Mouse (Mus musculus) myocyte (in vitro differentiated cells): ENCODE data around the gene Ssh2. TPM values are rescaled to one million over a fixed set of nuclear protein-coding genes. Genes with fewer than 3 reads are reported as not detected.
"Not testable (repeated sequence)": the region's sequence is repeated elsewhere in the genome, so short reads cannot be mapped to it uniquely, and the experiment has no call there.

Experiments
- H3K27me3 ChIP-seq: one replicate; pipeline ENCODE4 v1.6.1; 2011; ENCODE audit not compliant: control insufficient read depth, insufficient read depth, insufficient read length
- H3K36me3 ChIP-seq: one replicate; pipeline ENCODE4 v1.6.1; 2011; ENCODE audit not compliant: control insufficient read depth, insufficient read depth
- H3K4me2 ChIP-seq: one replicate; pipeline ENCODE4 v1.6.1; 2011; ENCODE audit warnings: low read depth, control low read depth
- H3K4me3 ChIP-seq: one replicate; pipeline ENCODE4 v1.5.1; 2011; ENCODE audit warnings: mild to moderate bottlenecking, control low read depth, moderate library complexity
- H3K79me2 ChIP-seq: one replicate; pipeline ENCODE4 v1.6.1; 2011; ENCODE audit not compliant: control insufficient read depth, insufficient read depth
- H3ac ChIP-seq: one replicate; pipeline ENCODE4 v1.6.1; 2011; ENCODE audit not compliant: control insufficient read depth, insufficient read length
- CEBPB ChIP-seq: IDR thresholded peaks from 2 replicates; pipeline ENCODE4 v1.6.1; 2011; ENCODE audit warnings: mild to moderate bottlenecking, moderate library complexity; ENCODE audit not compliant: poor library complexity, insufficient read depth, severe bottlenecking
- E2F4 ChIP-seq: IDR thresholded peaks from one replicate; pipeline ENCODE4 v1.6.1; 2011; ENCODE audit warnings: mild to moderate bottlenecking, control low read depth, moderate library complexity; ENCODE audit not compliant: insufficient read depth
- MAX ChIP-seq: IDR thresholded peaks from one replicate; pipeline ENCODE4 v1.6.1; 2011; ENCODE audit warnings: low read depth, mild to moderate bottlenecking, control low read depth
- MYOD1 ChIP-seq, 3 experiments: IDR thresholded peaks; one replicate each; pipeline ENCODE4 v1.6.1; 2011; ENCODE audit warnings: control low read depth in 2 of 3, low read depth in 2 of 3, mild to moderate bottlenecking in 2 of 3, moderate library complexity in 1 of 3; ENCODE audit not compliant: insufficient read length in 2 of 3, control insufficient read depth in 1 of 3
- MYOG ChIP-seq, 3 experiments: IDR thresholded peaks; one replicate each; pipeline ENCODE4 v1.6.1; 2011; ENCODE audit warnings: control low read depth in 2 of 3, low read depth in 2 of 3, mild to moderate bottlenecking in 2 of 3; ENCODE audit not compliant: insufficient read length in 2 of 3, control insufficient read depth in 1 of 3, insufficient read depth in 1 of 3
- POLR2A ChIP-seq: IDR thresholded peaks from one replicate; pipeline ENCODE4 v1.6.1; 2011; ENCODE audit warnings: low read depth, mild to moderate bottlenecking, control low read depth, moderate library complexity; ENCODE audit not compliant: insufficient read length
- POLR2AphosphoS2 ChIP-seq: IDR thresholded peaks from one replicate; pipeline ENCODE4 v1.6.1; 2011; ENCODE audit warnings: low read depth, control low read depth; ENCODE audit not compliant: insufficient read length
- REST ChIP-seq: IDR thresholded peaks from one replicate; pipeline ENCODE4 v1.6.1; 2011; ENCODE audit warnings: mild to moderate bottlenecking, control low read depth, moderate library complexity; ENCODE audit not compliant: insufficient read depth, insufficient read length
- SRF ChIP-seq: IDR thresholded peaks from one replicate; pipeline ENCODE4 v1.6.1; 2011; ENCODE audit warnings: low read depth; ENCODE audit not compliant: control insufficient read depth, insufficient read length
- TCF12 ChIP-seq: IDR thresholded peaks from one replicate; pipeline ENCODE4 v1.6.1; 2011; ENCODE audit warnings: mild to moderate bottlenecking, control low read depth; ENCODE audit not compliant: poor library complexity, insufficient read depth, severe bottlenecking
- TCF3 ChIP-seq: IDR thresholded peaks from one replicate; pipeline ENCODE4 v1.6.1; 2011; ENCODE audit warnings: low read depth, control low read depth; ENCODE audit not compliant: insufficient read length
- USF1 ChIP-seq: IDR thresholded peaks from one replicate; pipeline ENCODE4 v1.6.1; 2011; ENCODE audit warnings: low read depth, mild to moderate bottlenecking, control low read depth, moderate library complexity
- polyA plus RNA-seq: library from polyadenylated mRNA; unstranded; fragments of >200 nt; fragmentation: generic; extraction: Trizol; gene quantifications from one replicate; pipeline ENCODE4 v1.2.1, GENCODE M21; 2012; ENCODE audit warnings: missing spikeins

Gene Ssh2
- polyA plus RNA-seq, 1 experiment, result 4.8 TPM

DNA sequence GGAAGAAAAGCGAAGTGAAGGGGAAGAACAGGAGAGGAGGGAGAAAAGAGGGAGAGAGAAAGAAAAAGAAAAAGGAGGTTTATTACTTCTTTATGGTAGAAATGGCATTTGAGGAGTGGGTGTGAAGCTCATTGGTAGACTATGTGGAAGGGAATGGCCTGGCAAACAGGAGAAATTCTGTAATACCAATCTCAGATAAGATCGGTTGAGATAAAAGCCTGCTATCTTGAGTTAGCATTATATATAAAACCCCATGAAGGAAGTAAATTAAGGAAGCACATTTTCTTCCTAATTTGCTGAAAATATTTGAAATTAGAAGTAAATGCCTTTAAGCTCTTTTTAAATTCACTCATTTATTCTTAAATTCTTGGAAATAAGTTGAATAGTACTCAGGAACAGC, 59.9 kb downstream of the Ssh2 start:
- H3K27me3 ChIP-seq, result no peaks in the 10 kb centered on the region
- no peaks in the 10 kb centered on the region for H3K79me2 ChIP-seq
- TF ChIP-seq REST (no peak), USF1 (no peak), POLR2AphosphoS2 (no peak), MAX (no peak), TCF12 (no peak), SRF (no peak), MYOG (IDR thresholded peaks at IDR 0.05; ENCODE audit: control insufficient read depth in 1 of 3, insufficient read depth in 1 of 3, insufficient read length in 2 of 3, low read depth in 2 of 3) (no peak), CEBPB (no peak), MYOD1 (IDR thresholded peaks at IDR 0.05; ENCODE audit: control insufficient read depth in 1 of 3, insufficient read length in 2 of 3, low read depth in 2 of 3) (no peak), E2F4 (no peak), POLR2A (no peak), TCF3 (no peak)
- no peak overlapping the region for H3K4me3 ChIP-seq
- no peaks in the 10 kb centered on the region for H3K36me3 ChIP-seq
- no peak overlapping the region for H3ac ChIP-seq
- no peak overlapping the region for H3K4me2 ChIP-seq

DNA sequence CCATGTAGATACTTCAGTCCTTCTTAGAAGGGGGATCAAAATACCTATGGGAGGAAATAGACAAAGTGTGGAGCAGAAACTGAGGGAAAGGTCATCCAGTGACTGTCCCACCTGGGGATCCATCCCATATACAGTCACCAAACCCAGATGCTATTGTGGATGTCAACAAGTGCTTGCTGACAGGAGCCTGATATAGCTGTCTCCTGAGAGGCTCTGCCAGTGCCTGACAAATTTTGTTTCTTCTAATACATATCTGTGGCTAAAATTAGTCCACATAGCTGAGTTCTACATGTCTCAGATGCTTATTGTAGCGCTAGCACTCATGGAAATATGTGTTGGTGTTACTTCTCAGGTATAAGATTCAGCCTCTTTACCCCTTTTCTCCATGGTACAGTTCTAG, 62.5 kb downstream of the Ssh2 start:
- not testable (repeated sequence) for H3K27me3 ChIP-seq, H3K4me2 ChIP-seq, H3ac ChIP-seq, H3K4me3 ChIP-seq, H3K79me2 ChIP-seq, H3K36me3 ChIP-seq

DNA sequence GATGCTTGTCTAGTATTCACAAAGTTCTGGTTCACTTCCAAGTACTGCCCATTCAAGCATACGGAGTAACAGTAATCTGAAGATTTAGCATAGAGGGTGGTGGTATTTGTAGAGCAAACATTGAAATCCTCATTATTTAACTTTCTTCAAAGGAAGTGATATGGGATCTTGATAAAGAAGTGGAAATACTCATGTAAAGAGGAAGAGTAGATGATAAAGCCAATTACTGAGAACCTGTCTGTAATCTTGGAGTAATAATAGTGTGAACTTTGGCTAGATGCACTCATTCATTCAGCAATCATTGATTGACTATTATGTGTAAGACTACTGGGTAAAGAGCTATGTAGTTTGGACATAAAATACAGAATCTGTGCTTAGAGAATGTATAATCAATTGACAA, 64.1 kb downstream of the Ssh2 start:
- no peaks in the 10 kb centered on the region for H3K27me3 ChIP-seq
- no peak overlapping the region for H3ac ChIP-seq
- H3K36me3 ChIP-seq, result no peaks in the 10 kb centered on the region
- TF ChIP-seq TCF12 (no peak), MYOG (IDR thresholded peaks at IDR 0.05; ENCODE audit: control insufficient read depth in 1 of 3, insufficient read depth in 1 of 3, insufficient read length in 2 of 3, low read depth in 2 of 3) (no peak), SRF (no peak)
- H3K4me2 ChIP-seq, result no peak overlapping the region
- no peaks in the 10 kb centered on the region for H3K79me2 ChIP-seq
- H3K4me3 ChIP-seq, result no peak overlapping the region

- TF ChIP-seq E2F4 (no peak), TCF12 (no peak), POLR2A (no peak), TCF3 (no peak)
- no peak overlapping the region for H3ac ChIP-seq
- no peak overlapping the region for H3K4me3 ChIP-seq
- no peak overlapping the region for H3K4me2 ChIP-seq
- peaks cover 5% of the 10 kb centered on the region for H3K79me2 ChIP-seq
- no peaks in the 10 kb centered on the region for H3K27me3 ChIP-seq
- H3K36me3 ChIP-seq, result no peaks in the 10 kb centered on the region
Measured at GRCm38 (mm10) chr11:77291447-77291846, 75.4 kb downstream of the Ssh2 start.

DNA sequence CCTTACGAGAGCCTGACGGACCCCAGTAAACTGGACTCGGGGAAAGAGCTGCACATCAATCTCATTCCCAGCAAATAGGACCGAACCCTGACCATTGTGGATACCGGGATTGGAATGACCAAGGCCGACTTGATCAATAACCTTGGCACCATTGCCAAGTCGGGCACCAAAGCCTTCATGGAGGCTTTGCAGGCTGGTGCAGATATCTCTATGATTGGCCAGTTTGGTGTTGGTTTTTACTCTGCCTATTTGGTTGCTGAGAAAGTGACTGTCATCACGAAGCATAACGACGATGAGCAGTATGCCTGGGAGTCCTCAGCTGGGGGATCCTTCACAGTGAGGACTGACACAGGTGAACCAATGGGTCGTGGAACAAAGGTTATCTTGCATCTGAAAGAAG, 77.6 kb downstream of the Ssh2 start:
- H3K4me3 ChIP-seq, H3K27me3 ChIP-seq, H3K36me3 ChIP-seq, H3ac ChIP-seq, H3K79me2 ChIP-seq, H3K4me2 ChIP-seq: not testable (repeated sequence)

- Histone ChIP-seq H3ac (no peak overlapping the region), H3K36me3 (no peaks in the 10 kb centered on the region), H3K79me2 (no peaks in the 10 kb centered on the region), H3K4me2 (no peak overlapping the region), H3K27me3 (no peaks in the 10 kb centered on the region), H3K4me3 (no peak overlapping the region)
- no peak for TF ChIP-seq USF1
- no peak for TF ChIP-seq E2F4
- TF ChIP-seq TCF3, result no peak
- no peak for TF ChIP-seq CEBPB
- no peak for TF ChIP-seq MYOD1 (IDR thresholded peaks at IDR 0.05; ENCODE audit: control insufficient read depth in 1 of 3, insufficient read length in 2 of 3, low read depth in 2 of 3)
- no peak for TF ChIP-seq POLR2A
- no peak for TF ChIP-seq SRF
- no peak for TF ChIP-seq REST
Measured at GRCm38 (mm10) chr11:77297246-77297645, 81.2 kb downstream of the Ssh2 start.
